Mouse (Mus musculus): ENCODE measurements around the gene Gm10424. TPM values are rescaled to one million over a fixed set of nuclear protein-coding genes. Genes with fewer than 3 reads are reported as not detected.
"Not testable (repeated sequence)": the region's sequence is repeated elsewhere in the genome, so short reads cannot be mapped to it uniquely, and the experiment has no call there.

Gene Gm10424
- not detected in 2 replicates for polyA plus RNA-seq (2011; ENCODE audit: insufficient read depth, insufficient read length, low read depth, missing spikeins)

DNA sequence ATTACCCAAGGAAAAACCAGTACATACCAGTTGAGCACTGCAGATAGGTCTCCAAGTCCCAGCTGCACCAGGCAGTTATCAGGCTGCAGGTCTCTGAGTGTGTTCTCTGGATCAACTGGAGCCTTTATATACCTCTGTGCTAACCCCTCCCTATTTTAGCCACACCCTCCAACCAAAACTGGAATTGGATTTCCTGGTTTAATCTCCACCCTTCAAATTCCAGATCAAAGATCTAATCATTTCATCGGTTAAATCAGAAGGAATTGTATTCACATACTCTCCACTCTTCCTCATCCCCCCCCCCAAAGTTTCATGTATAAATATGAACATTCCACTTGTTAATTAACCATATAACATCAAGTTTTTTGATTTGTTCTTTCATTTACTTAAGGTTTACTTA is at the start of gene Gm10424:
Gene Gm10424, minus strand, starts transcription at position 101 of the 400 bp plus-strand sequence.
- not testable (repeated sequence) for H3K4me1 ChIP-seq (ENCODE audit: control insufficient read depth, insufficient read depth, low read length); H3K36me3 ChIP-seq (ENCODE audit: control insufficient read depth, insufficient read depth, low read length, poor library complexity, severe bottlenecking); H3K9me3 ChIP-seq (replicated peaks; ENCODE audit: control insufficient read depth, insufficient read depth, low read length, poor library complexity, severe bottlenecking); H3K9ac ChIP-seq (ENCODE audit: low read depth, poor library complexity, severe bottlenecking); H3K4me3 ChIP-seq (ENCODE audit: low read depth, low read length); H3K27ac ChIP-seq (ENCODE audit: insufficient read depth, low read length); H3K27me3 ChIP-seq (ENCODE audit: control insufficient read depth, insufficient read depth, low read length, poor library complexity, severe bottlenecking)

DNA sequence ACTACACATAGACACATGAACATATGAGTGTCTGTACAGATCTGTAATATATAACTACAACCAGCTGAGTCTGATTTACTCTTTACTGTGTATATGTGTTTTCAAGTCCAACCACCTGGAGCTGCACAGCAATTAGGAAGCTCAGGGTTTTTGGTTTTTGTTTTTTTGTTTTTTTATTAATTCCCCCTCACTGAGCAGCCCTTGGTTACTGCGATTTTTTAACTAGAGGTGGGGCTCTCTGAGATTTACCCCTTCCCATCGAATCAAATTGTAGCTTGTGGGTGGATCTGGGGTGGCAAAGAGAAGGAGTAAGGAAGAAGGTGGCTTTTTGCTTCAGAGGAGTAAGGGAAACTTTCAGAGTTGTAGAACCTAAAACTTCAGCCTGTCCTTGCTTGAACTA is 33.0 kb upstream of the Gm10424 start, which contains the start of gene Gm3259:
Gene Gm3259, plus strand, starts transcription at position 301 of the 400 bp plus-strand sequence.
- not testable (repeated sequence) for H3K9ac ChIP-seq (ENCODE audit: low read depth, poor library complexity, severe bottlenecking); H3K27me3 ChIP-seq (ENCODE audit: control insufficient read depth, insufficient read depth, low read length, poor library complexity, severe bottlenecking); H3K27ac ChIP-seq (ENCODE audit: insufficient read depth, low read length); H3K36me3 ChIP-seq (ENCODE audit: control insufficient read depth, insufficient read depth, low read length, poor library complexity, severe bottlenecking); H3K4me3 ChIP-seq (ENCODE audit: low read depth, low read length); H3K4me1 ChIP-seq (ENCODE audit: control insufficient read depth, insufficient read depth, low read length); H3K9me3 ChIP-seq (replicated peaks; ENCODE audit: control insufficient read depth, insufficient read depth, low read length, poor library complexity, severe bottlenecking)

Other genes starting within 250 kb of the Gm10424 start
- not detected in 2 replicates for gene Gm7942, start 165.8 kb downstream of the Gm10424 start, polyA plus RNA-seq (2011; ENCODE audit: insufficient read depth, insufficient read length, low read depth, missing spikeins)
- gene Gm16513, start 90.1 kb downstream of the Gm10424 start, polyA plus RNA-seq (2011; ENCODE audit: insufficient read depth, insufficient read length, low read depth, missing spikeins): not detected in 2 replicates
- not detected in 2 replicates for gene Gm3259, start 33.1 kb upstream of the Gm10424 start, polyA plus RNA-seq (2011; ENCODE audit: insufficient read depth, insufficient read length, low read depth, missing spikeins)
- gene D5Ertd577e, start 184.0 kb upstream of the Gm10424 start, polyA plus RNA-seq (2011; ENCODE audit: insufficient read depth, insufficient read length, low read depth, missing spikeins): not detected in 2 replicates
- gene Gm3286, start 238.0 kb upstream of the Gm10424 start, polyA plus RNA-seq (2011; ENCODE audit: insufficient read depth, insufficient read length, low read depth, missing spikeins): not detected in 2 replicates

Data from ES-Bruce4 (cell line).